8 mouse cellular contexts compared by ENCODE assay signal in the genomic region with DNA sequence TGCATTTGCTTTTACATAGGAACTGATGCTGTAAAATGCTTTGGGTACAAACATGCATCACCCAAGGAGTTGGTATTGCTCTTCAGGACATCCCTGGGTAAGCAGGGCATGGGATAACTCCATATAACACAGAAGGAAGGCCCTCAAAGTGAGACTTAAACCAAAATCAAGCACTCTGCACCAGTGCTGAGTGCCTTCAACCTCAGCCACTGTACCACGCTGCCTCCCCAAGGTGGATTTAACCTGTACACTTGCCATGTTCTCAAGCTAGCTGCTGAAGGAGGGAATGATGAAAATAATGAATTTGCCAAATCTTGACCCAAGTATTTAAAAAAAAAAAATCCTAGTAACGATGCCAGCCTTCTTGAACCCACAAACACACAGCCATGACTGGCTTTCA. TPM values are rescaled to one million over a fixed set of nuclear protein-coding genes. Genes with fewer than 3 reads are reported as not detected.
DNase-seq lines count a peak whose midpoint lies in the region; ATAC-seq and TF ChIP-seq lines count a peak whose summit lies in the region.

No protein-coding gene starts in this region.

- peak overlapping the region; percentile 77 for H3K4me2 ChIP-seq in liver, embryonic 11.5 days

- peak overlapping the region; percentile 87 for H3K4me3 ChIP-seq in heart, embryonic 10.5 days
- peak overlapping the region; percentile 46 for H3K4me3 ChIP-seq in C2C12 (ENCODE audit: insufficient read depth, poor library complexity, severe bottlenecking)
- peak overlapping the region; percentile 80 for H3K4me3 ChIP-seq in embryonic fibroblast, embryonic 13.5 days (ENCODE audit: insufficient read depth, low read length)
- H3K4me3 ChIP-seq in liver, embryonic 11.5 days (ENCODE audit: low read depth, low read length): peak overlapping the region; percentile 88

- peaks cover 22% of the 10 kb centered on the region for H3K4me1 ChIP-seq in heart, embryonic 10.5 days
- peaks cover 3% of the 10 kb centered on the region; the same call in 1 of the 2 replicates for H3K4me1 ChIP-seq in embryonic fibroblast, embryonic 13.5 days (ENCODE audit: control insufficient read depth, insufficient read depth, low read length)
- H3K4me1 ChIP-seq in liver, embryonic 11.5 days (replicated peaks; ENCODE audit: control insufficient read depth, insufficient read depth, low read length): peaks cover 26% of the 10 kb centered on the region

- H3K27ac ChIP-seq in heart, embryonic 10.5 days: no peak overlapping the region
- no peak overlapping the region for H3K27ac ChIP-seq in embryonic fibroblast, embryonic 13.5 days (ENCODE audit: insufficient read depth, low read length)
- H3K27ac ChIP-seq in liver, embryonic 11.5 days (ENCODE audit: low read depth, low read length): no peak overlapping the region

- H3K27me3 ChIP-seq in heart, embryonic 10.5 days (ENCODE audit: insufficient read depth, poor library complexity, severe bottlenecking): no peaks in the 10 kb centered on the region
- no peaks in the 10 kb centered on the region for H3K27me3 ChIP-seq in C2C12 (ENCODE audit: control insufficient read depth, insufficient read depth, insufficient read length)
- H3K27me3 ChIP-seq in liver, embryonic 11.5 days (replicated peaks; ENCODE audit: control insufficient read depth, insufficient read depth, low read length): no peaks in the 10 kb centered on the region

- WGBS in heart, embryonic 10.5 days: 57% methylated on average over 2 of the region's 2 CpGs
- 58% methylated on average over 2 of the region's 2 CpGs for WGBS in liver, embryonic 11.5 days

- no peak for DNase-seq in heart, embryonic 10.5 days (ENCODE audit: low spot score)
- no peak for DNase-seq in heart, adult 9 months (ENCODE audit: low spot score in 2 of 2)
- DNase-seq in liver, embryonic 11.5 days (ENCODE audit: low spot score): no peak
- no peak for DNase-seq in frontal cortex, postnatal 10 days (ENCODE audit: low spot score in 2 of 2)
- DNase-seq in spleen, adult 18-20 months: no peak
- DNase-seq in adrenal gland, postnatal 25 days: no peak

- TF ChIP-seq POLR2A in embryonic fibroblast, embryonic 13.5 days (IDR thresholded peaks at IDR 0.05; ENCODE audit: low read depth, low read length): no peak

- peaks cover 57% of the 10 kb centered on the region for H3K79me3 ChIP-seq in C2C12 (ENCODE audit: low read depth)

- no peaks in the 10 kb centered on the region for H3K36me3 ChIP-seq in heart, embryonic 10.5 days
- no peaks in the 10 kb centered on the region for H3K36me3 ChIP-seq in C2C12 (ENCODE audit: control insufficient read depth, insufficient read depth)
- peaks cover 2% of the 10 kb centered on the region; the same call in 1 of the 2 replicates for H3K36me3 ChIP-seq in liver, embryonic 11.5 days (ENCODE audit: control insufficient read depth, insufficient read depth, low read length)

- no peak overlapping the region for H3ac ChIP-seq in C2C12 (ENCODE audit: control insufficient read depth, insufficient read length, low read depth)

- TF ChIP-seq CTCF in C2C12 (IDR thresholded peaks at IDR 0.05; ENCODE audit: control insufficient read depth, insufficient read depth, insufficient read length): peak; percentile 23
- peak; percentile 57; the same call in 1 of the 2 replicates for TF ChIP-seq CTCF in embryonic fibroblast, embryonic 13.5 days (IDR thresholded peaks at IDR 0.05; ENCODE audit: borderline replicate concordance, insufficient read depth, low read length)

- no peak for ATAC-seq in liver, embryonic 11.5 days (replicated peaks; ENCODE audit: low FRiP score)

- peaks cover 62% of the 10 kb centered on the region for H3K79me2 ChIP-seq in C2C12 (ENCODE audit: control insufficient read depth, insufficient read depth)

- H3K9me3 ChIP-seq in heart, embryonic 10.5 days: no peaks in the 10 kb centered on the region
- H3K9me3 ChIP-seq in liver, embryonic 11.5 days (ENCODE audit: control insufficient read depth, low read length): no peaks in the 10 kb centered on the region

- H3K9ac ChIP-seq in liver, embryonic 11.5 days (ENCODE audit: low read depth, low read length): peak overlapping the region; percentile 96

TF ChIP-seq in C2C12, 6 proteins besides CTCF, POLR2A, EP300 and RAD21:
- TF ChIP-seq CEBPB (IDR thresholded peaks at IDR 0.05; ENCODE audit: low read depth): no peak
- no peak for TF ChIP-seq MYOD1 (IDR thresholded peaks at IDR 0.05; ENCODE audit: control insufficient read depth, insufficient read length, low read depth)
- no peak for TF ChIP-seq MYOG (IDR thresholded peaks at IDR 0.05; ENCODE audit: control insufficient read depth, extremely low read depth, insufficient read length)
- TF ChIP-seq FOSL1 (IDR thresholded peaks at IDR 0.05; ENCODE audit: insufficient read depth, low read length, poor library complexity, severe bottlenecking): no peak
- no peak for TF ChIP-seq MAX (IDR thresholded peaks at IDR 0.05)
- no peak for TF ChIP-seq USF1 (IDR thresholded peaks at IDR 0.05; ENCODE audit: low read depth)

RNA-seq across cellular contexts. Expression of a gene that starts 1.3 kb away (rescaled TPM):
- 7.0 and 9.6 TPM in 2 replicates for polyA plus RNA-seq in heart, embryonic 10.5 days (2016; fragmentation: Nextera tagmentation; extraction: Ambion mirVana)
- 20.1 TPM for polyA plus RNA-seq in C2C12 (2012; fragmentation: generic; extraction: Trizol)
- 64.3 and 69.2 TPM in 2 replicates for polyA plus RNA-seq in embryonic fibroblast, embryonic 13.5 days (2011; ENCODE audit: insufficient read length, low read depth, missing spikeins)
- polyA plus RNA-seq in liver, embryonic 11.5 days (2014; fragmentation: Nextera tagmentation; extraction: Ambion mirVana): 23.5 and 26.0 TPM in 2 replicates
- 61.3 and 80.1 TPM in 2 replicates for total RNA-seq in adrenal gland, postnatal 25 days (2021)
